Mouse (Mus musculus) brain, embryonic 18.5 days (tissue): Measurements from ENCODE around the gene Chst2.

Source experiments
- DNase-seq: peaks from one replicate; pipeline ENCODE4 v3.0.0-alpha.2; 2012; ENCODE audit warnings: low read depth, low spot score

The Chst2 gene

DNA sequence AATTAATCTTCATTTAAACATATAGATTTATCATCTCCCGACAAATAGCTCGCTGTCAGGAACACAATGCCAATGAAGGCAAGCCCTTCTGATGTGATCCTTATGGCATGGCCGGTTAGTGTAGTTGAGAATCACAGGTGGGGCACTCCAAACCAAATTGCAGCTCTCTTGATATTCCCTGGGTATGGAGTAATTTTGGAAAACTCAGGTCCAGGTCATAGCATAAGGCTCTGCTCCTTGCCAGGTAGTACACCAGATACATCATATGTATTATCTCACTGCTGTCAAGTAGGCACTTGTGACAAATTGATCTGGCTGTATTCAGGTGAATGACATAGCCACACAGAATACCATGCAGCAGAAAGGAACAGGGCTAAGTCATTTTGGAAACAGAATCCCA lies 40.6 kb downstream of the Chst2 start:
- no peak for DNase-seq

DNA sequence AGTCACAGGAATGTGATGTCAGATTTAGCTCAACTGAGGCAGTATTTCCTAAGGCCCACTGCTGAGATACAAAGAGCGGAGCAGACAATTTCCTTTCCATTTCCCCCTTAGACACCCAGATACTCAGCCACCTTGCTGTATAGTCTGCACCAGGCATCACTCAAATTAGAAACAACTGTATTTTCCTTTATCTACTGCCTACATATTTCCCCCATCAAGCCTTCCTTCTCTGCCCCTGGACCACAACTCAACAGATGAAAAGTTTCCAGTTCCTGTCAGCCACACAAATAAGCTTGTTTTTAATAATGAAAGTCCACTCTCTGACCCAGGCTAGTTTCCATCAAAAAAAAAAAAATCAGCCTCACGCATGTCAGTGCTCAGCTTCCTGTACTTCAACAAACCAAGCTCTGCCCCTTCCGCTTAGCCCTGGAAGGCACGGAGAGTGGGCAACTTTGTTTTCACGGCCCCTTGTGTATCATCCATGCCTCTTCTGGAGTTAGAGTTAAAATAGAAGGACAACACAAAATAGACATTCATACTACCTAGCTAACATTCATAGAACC lies 52.6 kb downstream of the Chst2 start:
- DNase-seq = no peak

GRCm38 (mm10) chr9:95351968-95352367 lies 54.6 kb downstream of the Chst2 start:
- no peak for DNase-seq

DNA sequence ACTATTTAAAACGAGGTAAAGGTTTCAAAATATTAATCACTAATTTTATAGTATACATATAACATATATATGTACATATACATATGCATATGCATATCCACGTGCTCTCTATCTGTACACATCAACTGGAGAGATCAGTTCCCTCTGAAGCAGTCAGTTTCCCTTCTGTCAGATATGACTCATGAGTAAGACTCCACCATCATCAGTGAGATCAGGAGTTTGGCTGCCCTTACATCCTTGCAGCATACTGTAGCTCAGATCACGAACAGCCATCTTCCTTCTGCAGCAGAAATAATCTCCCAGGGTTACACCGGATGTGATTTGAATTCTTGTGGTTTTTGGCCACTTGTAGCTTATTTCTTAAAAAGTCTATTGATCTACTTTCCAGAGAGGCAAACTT lies 56.0 kb downstream of the Chst2 start:
- no peak for DNase-seq
